Mouse (Mus musculus) intestine, postnatal 0 days (tissue): Measurements from ENCODE around the gene Pola2. TPM values are rescaled to one million over a fixed set of nuclear protein-coding genes. Genes with fewer than 3 reads are reported as not detected.
A peak's percentile ranks its signal among the peaks of the same experiment; 100 is the strongest.

Experiments
- ATAC-seq: fragments of 200-750 bp; cut with Nextera tagmentation; 2 replicates; pipeline ENCODE4 v1.8.0; 2017; ENCODE audit warnings: mild to moderate bottlenecking, moderate TSS enrichment, moderate library complexity
- H3K27ac ChIP-seq: fragments of 300-500 bp; sonication (generic); 2 replicates; pipeline ENCODE4 v1.5.1; 2014; ENCODE audit warnings: mild to moderate bottlenecking, low read depth, low read length, moderate library complexity
- H3K27me3 ChIP-seq: fragments of 300-500 bp; sonication (generic); replicated peaks from 2 replicates; pipeline ENCODE4 v1.6.1; 2014; ENCODE audit warnings: low read length, mixed read lengths; ENCODE audit not compliant: control insufficient read depth, insufficient read depth
- H3K36me3 ChIP-seq: fragments of 300-500 bp; sonication (generic); 2 replicates; pipeline ENCODE4 v1.6.1; 2014; ENCODE audit warnings: mild to moderate bottlenecking, moderate library complexity; ENCODE audit not compliant: control insufficient read depth, insufficient read depth
- H3K4me1 ChIP-seq: fragments of 300-500 bp; sonication (generic); replicated peaks from 2 replicates; pipeline ENCODE4 v1.6.1; 2014; ENCODE audit warnings: antibody characterized with exemption, low read length, mixed read lengths; ENCODE audit not compliant: control insufficient read depth, insufficient read depth
- H3K4me2 ChIP-seq: fragments of 300-500 bp; sonication (generic); replicated peaks from 2 replicates; pipeline ENCODE4 v1.6.1; 2014; ENCODE audit warnings: low read depth, mild to moderate bottlenecking, moderate library complexity
- H3K4me3 ChIP-seq: fragments of 300-500 bp; sonication (generic); 2 replicates; pipeline ENCODE4 v1.5.1; 2014; ENCODE audit warnings: low read depth, low read length
- H3K9ac ChIP-seq: fragments of 300-500 bp; sonication (generic); 2 replicates; pipeline ENCODE4 v1.6.1; 2014; ENCODE audit warnings: mild to moderate bottlenecking, low read depth, low read length
- H3K9me3 ChIP-seq: fragments of 300-500 bp; sonication (generic); 2 replicates; pipeline ENCODE4 v1.6.1; 2016; ENCODE audit warnings: mixed run types; ENCODE audit not compliant: control insufficient read depth
- CTCF ChIP-seq: sonication (generic); IDR thresholded peaks from 2 replicates; pipeline ENCODE4 v1.5.1; 2016; ENCODE audit warnings: low read depth, mild to moderate bottlenecking, control low read depth, antibody characterized with exemption, moderate library complexity
- WGBS: fragments of 180-500 bp; shearing (Covaris S2); extraction: QIAGEN DNeasy Blood & Tissue Kit; methylation state at CpG from one replicate; pipeline ENCODE4 v1.1.7; 2014; 5-methylcytosine and 5-hydroxymethylcytosine counted together
- polyA plus RNA-seq: library from polyadenylated mRNA; unstranded; fragments of >200 nt; fragmentation: Nextera tagmentation; extraction: Ambion mirVana; gene quantifications from 2 replicates; pipeline ENCODE4 v1.2.1, GENCODE M21; 2015

Gene Pola2
- polyA plus RNA-seq, 1 experiment from 2014 or later: 23.5 TPM

DNA sequence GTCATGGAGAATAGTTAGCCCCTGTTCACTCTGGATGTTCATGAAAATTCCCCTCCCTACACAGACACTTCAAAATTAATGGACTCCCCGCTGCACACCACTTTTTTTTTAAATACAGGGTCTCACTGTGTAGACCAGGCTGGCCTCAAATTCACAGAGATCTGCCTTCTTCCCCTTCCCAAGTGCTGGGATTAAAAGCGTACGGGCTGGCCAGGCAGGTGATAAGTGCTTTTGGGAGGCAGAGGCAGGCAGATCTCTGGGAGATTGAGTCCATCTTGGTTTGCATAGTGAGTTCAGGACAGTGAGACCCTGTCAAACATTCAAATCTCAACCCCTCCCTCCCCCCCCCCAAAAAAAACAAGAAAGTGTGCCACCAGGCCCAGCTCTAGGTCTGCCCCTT, 41.0 kb downstream of the Pola2 start:
- no peak for TF ChIP-seq CTCF
- Histone ChIP-seq H3K36me3 (peaks cover 22% of the 10 kb centered on the region), H3K4me3 (no peak overlapping the region), H3K9me3 (no peaks in the 10 kb centered on the region), H3K27me3 (no peaks in the 10 kb centered on the region), H3K9ac (no peak overlapping the region), H3K27ac (no peak overlapping the region), H3K4me2 (no peak overlapping the region), H3K4me1 (no peaks in the 10 kb centered on the region; the same call in 1 of the 2 replicates)
- no peak for ATAC-seq
- 91% methylated on average over 3 of the region's 3 CpGs for WGBS

DNA sequence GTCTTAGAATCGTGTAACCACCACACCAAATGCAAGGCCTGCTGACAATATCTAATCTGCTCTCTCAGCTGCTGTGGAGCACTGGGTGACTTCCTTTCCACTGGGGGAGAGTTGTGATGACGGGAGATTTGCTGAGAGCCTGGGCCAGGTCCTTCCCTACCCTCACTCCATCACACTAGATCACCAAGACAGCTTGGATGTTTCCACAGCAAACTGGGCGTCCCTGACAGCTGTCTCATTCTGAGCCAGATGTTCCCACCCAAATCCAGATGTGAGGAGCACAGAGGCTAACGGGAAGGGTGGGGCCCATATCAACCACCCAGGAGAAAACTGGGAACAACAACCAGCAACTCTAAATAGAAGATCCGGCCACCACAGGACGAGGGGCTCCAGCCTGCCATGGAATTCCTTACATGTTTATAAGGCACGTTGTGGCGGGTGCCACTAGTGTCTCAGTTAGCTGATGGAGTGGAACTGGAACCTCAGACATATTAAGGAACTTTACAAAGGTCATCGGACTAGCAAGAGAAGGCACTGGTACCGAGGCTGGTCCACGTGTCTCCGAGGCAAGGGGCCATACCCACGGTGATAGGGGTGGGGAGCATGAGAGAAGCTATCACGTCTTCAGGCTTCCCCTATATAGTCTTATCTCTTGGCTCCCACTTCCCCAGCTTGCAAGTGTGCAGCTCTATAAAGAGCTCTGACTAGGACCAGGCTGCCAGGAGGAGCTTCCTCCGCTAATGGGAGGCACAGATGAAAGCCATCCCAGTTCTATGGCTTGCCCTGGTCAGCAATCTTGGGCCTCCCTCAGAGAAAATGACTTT, 41.7 kb downstream of the Pola2 start:
- no peak for TF ChIP-seq CTCF
- no peaks in the 10 kb centered on the region for H3K9me3 ChIP-seq
- H3K27ac ChIP-seq: no peak overlapping the region; the same call in 1 of the 2 replicates
- H3K4me2 ChIP-seq: peak overlapping the region; percentile 40
- ATAC-seq: no peak
- no peak overlapping the region for H3K4me3 ChIP-seq
- WGBS: 65% methylated on average over 15 of the region's 15 CpGs
- H3K27me3 ChIP-seq: no peaks in the 10 kb centered on the region
- H3K9ac ChIP-seq: no peak overlapping the region
- peaks cover 29% of the 10 kb centered on the region for H3K36me3 ChIP-seq
- H3K4me1 ChIP-seq: no peaks in the 10 kb centered on the region; the same call in 1 of the 2 replicates

DNA sequence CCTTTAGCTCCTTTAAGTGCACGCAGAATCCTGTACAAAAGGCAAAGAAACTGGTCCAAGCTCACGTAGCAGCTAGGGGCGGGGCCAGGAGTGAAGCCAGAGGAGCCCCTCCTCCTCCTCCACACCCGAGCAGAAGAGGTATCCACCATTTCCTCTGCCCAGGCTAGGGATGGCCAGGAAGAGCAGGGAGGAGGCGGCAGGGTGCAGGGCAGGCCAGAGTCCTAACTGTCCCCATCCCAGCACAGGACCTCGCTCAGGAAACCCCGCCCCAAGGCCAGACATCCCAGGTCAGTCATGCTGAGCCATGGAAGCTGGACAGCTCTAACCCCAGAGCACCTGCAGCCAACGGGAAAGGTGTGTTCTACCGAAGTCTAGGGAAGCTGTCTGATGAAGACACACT, 42.3 kb downstream of the Pola2 start:
- Histone ChIP-seq H3K4me1 (no peaks in the 10 kb centered on the region; the same call in 1 of the 2 replicates), H3K4me2 (peak overlapping the region; percentile 40), H3K4me3 (no peak overlapping the region), H3K36me3 (peaks cover 35% of the 10 kb centered on the region), H3K9ac (no peak overlapping the region), H3K27me3 (no peaks in the 10 kb centered on the region), H3K9me3 (no peaks in the 10 kb centered on the region), H3K27ac (no peak overlapping the region; the same call in 1 of the 2 replicates)
- 24% methylated on average over 9 of the region's 9 CpGs for WGBS
- ATAC-seq: no peak
- TF ChIP-seq CTCF: no peak

DNA sequence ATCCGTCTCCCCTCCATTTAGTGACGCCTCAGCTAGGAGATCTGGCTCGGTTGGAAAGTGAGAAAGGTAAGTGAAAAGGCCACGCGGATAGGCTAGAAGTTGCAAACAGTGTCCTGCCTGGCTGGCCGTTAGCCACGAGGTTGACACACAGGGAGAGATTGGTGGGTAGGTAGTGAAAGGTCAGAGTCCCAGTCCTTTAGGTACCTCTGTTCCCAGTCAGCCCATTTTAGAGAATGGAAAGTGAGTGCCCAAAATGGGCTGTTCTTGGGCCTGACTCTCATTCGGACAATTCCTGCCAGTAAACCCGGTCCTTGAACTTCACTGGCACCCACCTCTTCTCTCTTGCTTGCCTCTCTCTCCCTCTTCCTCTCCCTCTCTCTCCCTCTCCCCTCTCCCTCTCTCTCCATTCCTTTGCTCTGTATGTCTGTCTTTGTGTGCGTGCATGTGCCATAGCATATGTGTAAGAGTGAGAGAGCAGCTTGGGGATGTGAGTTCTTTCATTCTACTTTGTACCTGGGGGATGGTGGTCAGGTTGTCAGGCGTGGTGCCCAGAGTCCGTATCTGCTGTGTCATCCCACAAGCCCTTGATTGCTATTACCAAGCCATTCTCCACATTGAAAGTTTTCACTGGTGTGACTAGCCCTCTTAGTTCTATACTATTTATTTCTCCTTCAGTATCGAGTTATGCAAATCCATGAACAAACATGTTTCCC, 50.8 kb downstream of the Pola2 start, which contains the start of gene Dpf2:
Dpf2 (minus strand) TSS at position 4 of the 713 bp plus-strand sequence.
- Histone ChIP-seq H3K27ac (peak within 1 kb of the TSS; percentile 67), H3K27me3 (no peaks in the 10 kb centered on the region), H3K9ac (peak within 1 kb of the TSS; percentile 92), H3K9me3 (no peaks in the 10 kb centered on the region), H3K4me1 (0 out of 2 replicates have a peak, but pooled peaks cover 11% of the 10 kb centered on the region), H3K36me3 (peaks cover 14% of the 10 kb centered on the region), H3K4me3 (peak within 1 kb of the TSS; percentile 79), H3K4me2 (peak within 1 kb of the TSS; percentile 89)
- WGBS: 13% methylated on average over 13 of the region's 13 CpGs
- ATAC-seq: no peak
- TF ChIP-seq CTCF: no peak

DNA sequence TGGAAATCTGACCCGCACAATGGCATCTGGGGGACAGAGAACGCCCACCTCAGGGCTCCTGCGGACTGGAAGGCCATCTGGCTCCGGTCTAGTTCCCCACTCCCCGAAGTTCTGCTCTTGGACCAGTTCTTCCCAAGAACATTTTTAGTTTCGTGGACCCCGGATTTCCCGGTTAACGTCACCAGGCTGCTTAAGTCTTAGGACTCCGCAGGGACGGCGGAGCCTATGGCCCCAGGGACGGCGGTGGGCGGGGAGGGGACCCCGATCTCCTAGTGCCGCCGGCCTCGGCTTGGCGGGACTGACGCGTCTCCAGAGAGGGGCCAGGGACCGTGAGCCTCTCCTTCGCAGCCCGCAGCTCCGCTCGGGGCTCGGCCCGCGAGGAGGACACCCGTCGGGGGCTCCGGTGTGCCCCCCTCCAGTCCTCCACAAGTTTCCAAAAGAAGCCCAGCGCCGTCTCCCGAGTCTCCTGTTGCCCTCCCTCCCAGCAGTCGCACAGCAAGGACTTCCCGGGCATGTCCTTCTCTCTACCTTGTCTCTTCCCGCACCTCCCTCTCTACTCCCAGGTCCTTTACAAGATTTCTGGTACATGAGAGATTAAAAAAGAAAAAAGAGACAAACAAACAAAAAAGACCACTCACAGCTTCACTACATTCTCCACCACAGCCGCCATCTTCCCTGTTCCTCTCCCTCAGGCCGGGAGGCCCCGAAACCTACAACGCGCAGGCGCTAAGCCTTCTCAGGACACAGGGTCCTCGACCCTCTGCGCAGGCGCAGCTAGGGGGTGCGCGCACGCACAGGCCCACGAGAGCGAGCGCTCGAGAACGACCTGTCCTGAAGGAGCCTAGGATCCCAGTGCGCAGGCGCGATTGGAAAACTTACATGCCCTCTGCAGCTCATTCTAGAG, 51.6 kb downstream of the Pola2 start:
- H3K36me3 ChIP-seq: peaks cover 6% of the 10 kb centered on the region
- peak overlapping the region; percentile 89 for H3K4me2 ChIP-seq
- peak overlapping the region; percentile 67 for H3K27ac ChIP-seq
- WGBS: under 1% methylated on average over 59 of the region's 59 CpGs
- peak overlapping the region; percentile 92 for H3K9ac ChIP-seq
- H3K4me1 ChIP-seq: 0 out of 2 replicates have a peak, but pooled peaks cover 11% of the 10 kb centered on the region
- H3K27me3 ChIP-seq: no peaks in the 10 kb centered on the region
- no peaks in the 10 kb centered on the region for H3K9me3 ChIP-seq
- ATAC-seq: peak; percentile 97
- H3K4me3 ChIP-seq: peak overlapping the region; percentile 79
- peak; percentile 47 for TF ChIP-seq CTCF
